Mouse (Mus musculus): Measurements from ENCODE around the gene Col12a1.
"Not testable (repeated sequence)": the region's sequence is repeated elsewhere in the genome, so short reads cannot be mapped to it uniquely, and the experiment has no call there.

The Col12a1 gene

DNA sequence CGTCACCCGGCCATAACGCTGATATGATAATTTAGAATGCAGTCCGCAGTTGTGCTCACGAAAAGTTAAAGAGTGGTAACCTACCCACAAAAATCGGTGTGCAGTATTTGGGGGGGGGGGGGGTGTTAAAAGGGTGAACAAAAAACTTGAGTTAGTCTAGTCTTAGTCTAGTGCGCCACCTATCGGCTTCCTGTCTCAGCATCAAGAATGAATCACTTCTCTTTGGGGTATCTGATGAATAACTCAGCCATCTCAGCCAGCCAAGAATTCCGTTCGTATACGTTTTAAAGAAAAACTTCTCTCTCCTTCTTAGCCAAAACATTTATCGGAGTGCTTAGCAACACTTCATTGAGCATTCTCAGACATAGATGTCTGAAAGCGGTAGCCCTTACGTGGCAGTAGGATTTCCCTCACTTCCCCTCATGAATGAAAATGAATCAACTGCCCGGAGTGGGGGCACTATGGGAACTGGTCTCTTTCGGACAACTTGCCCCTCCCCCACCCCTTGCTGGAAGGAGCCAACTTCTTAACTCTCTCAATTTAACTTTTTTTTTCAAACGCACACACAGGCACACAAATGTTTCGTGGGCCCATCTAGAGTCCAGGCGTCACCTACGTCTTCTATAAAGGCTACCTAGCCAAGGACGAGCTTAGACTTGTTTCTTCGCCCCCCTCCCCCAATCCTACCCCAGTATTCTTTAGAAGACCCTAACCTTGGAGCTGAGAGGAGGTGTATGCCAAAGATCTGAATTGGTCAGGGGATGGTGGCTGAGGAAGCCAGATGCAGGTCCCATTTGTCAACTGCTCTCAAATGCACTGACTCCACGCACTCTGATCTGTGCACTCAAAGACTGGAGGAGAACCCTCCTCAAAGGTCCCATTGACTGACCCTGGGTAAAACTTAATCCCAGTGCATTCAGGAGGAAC is 1.5 kb downstream of the Col12a1 start:
- POLR2A ChIA-PET: interaction anchor here in 1 of 4 experiments (0.6 kb wide), 1 partner anchor 1004 kb away, joined by 3 read pairs; no protein-coding TSS in a partner anchor
- CTCF ChIA-PET: interaction anchor here in 1 of 4 experiments (1.2 kb wide), 1 partner anchor 942 kb away, joined by 3 read pairs; no protein-coding TSS in a partner anchor

DNA sequence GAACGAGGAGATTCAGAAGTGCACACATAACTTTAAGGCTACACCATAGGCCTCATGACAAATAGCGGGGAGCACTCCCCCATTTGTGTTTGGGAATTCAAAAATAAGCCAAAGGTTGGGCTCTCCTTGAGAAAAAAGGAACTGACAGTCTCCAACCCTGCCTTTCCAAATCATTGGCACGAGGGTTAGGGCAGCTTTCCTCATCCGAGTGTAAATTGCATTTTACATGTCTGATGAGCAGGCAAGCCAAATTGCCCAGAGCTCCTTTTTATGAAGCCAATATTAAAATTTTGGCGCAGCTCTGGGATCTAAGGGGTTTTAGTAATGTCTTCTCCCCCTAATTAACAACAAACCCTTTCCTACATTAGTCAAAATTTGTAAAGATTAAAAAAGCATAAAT is 2.1 kb downstream of the Col12a1 start:
- POLR2A ChIA-PET: no interaction called here
- CTCF ChIA-PET: interaction anchor here in 1 of 4 experiments (1.2 kb wide), 1 partner anchor 942 kb away, joined by 3 read pairs; no protein-coding TSS in a partner anchor

DNA sequence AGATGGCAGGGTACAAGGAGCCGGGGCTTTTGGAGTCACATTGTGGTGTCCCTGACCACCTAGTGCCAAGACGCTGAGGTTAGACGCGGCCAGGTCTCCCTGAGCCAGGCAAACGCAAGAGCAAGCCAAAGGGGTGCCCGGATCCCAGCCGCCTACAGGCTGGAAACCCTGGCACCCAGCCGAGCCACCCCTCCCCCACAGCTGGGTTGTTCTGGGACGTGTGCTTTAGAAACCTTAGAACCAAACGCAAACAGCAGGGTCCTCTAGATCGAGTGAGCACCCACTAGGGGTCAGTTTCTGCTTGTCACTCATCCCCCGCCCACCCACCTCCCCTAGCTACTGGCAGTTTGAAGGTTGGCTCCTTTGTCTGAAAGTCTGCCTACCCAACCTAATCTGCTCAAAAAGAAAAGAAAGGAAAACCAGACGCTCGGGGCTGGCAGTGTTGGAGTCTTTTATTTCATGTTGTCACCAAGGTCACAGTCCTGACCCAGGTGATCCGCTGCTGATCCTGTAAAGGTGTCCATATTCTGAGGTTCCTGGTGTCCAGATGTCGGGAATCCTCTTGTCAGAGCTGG is 4.1 kb downstream of the Col12a1 start:
- ChIA-PET POLR2A (interaction anchor here in 1 of 4 experiments (0.6 kb wide), 1 partner anchor 685 kb away, joined by 4 read pairs; no protein-coding TSS in a partner anchor), CTCF (interaction anchor here in 2 of 4 experiments (0.6 to 0.9 kb wide), 3 partner anchors 9 to 940 kb away, joined by 3 to 6 read pairs (median 4); no protein-coding TSS in a partner anchor)

DNA sequence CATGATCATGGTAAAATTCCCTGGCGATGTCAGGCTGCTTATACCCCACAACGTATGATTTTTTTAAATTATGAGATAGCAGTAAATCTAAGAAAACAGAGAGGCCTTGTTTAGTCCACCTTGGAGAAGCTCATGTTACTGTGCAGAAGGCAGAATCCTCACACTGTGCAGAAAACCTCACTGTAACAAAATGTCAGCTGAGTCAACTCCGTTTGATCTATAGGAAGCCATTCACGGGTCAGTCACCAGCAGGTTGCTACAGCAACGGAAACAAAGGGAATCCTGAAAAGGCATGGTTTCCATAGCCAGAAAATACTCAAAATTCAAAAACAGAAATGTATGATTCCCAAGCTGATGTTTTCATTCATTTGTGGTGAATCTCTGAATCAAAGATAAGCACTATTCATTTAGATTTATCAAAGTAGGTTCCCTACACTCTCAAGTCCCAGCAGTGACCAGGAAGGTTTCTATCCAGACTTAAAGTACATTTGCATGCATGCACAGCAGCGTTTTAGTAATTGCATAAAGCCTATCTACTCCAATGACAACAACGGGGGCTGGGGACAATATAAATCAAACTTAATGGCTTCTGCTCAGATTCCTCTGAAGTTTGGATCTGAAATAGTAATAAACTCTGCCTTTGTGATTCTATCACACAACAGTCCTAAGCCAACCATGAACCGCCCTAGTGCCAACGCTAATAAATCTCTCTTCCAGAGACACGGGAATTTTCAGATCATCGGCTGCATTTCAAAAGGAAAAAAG is 28.7 kb downstream of the Col12a1 start:
- POLR2A ChIA-PET: no interaction called here
- CTCF ChIA-PET: interaction anchor here in 1 of 4 experiments (0.6 kb wide), 1 partner anchor 618 kb away, joined by 3 read pairs; no protein-coding TSS in a partner anchor

DNA sequence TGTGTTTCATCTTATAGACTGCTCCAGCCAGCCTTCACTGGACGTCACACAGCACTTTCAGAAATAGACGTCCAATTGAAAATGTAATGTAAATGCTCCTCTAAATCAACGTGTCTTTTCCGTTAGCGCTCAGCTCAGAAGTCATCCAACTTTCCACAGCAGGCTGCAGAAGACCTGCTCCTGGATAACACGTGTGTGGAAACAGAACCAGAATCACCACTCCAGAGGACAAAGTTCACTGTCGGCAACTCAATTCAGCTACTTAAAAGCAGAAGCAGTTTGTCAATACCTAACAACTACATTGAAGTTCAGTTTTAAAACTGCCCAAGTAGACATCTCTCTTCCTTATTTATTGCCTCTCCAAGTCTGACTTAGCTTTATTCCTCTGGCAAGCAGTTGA is 29.3 kb downstream of the Col12a1 start:
- ChIA-PET CTCF (no interaction called here), POLR2A (no interaction called here)

DNA sequence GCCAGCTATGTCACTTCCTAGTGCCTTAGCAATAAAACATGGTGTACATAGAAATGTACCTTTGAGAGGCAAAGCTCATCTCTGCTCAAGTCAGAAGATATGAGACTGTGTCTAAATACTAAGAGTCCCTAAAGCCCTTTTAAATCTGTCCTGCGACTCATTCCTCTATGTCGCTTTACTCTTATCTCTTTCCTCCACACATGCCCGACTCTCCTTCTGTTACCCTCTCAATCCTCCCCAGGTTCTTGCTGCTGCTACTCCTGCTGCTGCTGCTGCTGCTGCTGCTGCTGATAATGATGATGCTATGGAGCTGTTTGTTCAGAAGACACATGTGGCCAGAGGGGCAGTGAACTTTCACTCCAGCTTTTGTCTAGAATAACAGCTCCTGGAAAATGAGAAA is 31.4 kb downstream of the Col12a1 start:
- CTCF ChIA-PET: no interaction called here
- POLR2A ChIA-PET: no interaction called here

DNA sequence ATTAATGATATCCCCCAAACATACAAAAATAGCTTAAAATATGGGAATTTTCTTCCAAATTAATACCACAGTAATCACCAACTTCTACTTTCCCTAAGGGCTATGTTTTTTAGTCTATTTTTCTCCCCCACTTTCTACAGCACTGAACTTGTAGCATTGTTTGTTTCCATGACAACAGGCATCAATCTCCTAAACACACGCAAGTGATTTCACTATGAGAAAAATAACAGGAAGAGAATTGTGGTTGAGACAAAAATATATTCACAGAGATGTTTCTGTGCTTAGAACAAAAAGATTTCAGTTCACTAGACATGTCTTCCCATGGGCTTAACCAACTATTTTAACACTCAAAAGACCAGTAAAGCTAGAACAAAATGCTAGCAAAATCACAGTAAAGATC is 32.6 kb downstream of the Col12a1 start:
- ChIA-PET CTCF (no interaction called here), POLR2A (no interaction called here)

DNA sequence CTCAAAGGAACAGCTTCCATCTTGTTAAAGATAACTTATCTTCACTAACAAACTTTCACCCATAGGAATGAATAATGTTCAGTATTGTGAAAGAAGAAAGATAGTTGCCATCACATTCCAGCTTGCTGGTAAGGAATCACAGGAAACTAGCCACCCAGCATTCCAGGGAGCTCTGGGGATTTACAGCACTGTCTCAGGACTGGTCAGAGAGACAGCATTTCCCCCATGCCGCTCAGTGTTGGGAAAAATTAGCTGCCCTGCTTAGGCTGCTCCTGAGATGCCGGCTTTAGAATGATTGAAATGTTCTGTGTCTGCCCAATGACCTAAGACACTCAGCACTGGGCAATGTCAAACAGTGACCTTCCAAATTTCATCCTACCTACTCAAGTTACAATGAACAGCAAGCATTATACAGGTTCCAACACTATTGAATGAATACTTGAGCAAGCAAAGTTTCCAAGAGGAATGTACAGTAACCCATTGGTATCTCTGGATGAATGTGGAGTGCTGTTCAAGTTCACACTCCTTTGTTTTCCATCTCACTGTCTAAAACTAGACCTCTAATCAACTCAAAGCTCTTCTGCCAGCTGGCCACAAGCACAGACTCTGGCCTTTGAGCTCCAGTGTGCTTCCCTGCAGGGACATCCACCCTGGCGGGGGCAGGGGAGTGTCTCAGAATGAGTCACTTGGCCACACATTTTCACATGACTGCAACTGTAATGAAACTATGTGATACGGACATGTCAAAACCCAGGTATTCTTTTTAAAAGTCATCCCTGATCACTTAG is 38.0 kb downstream of the Col12a1 start:
- ChIA-PET CTCF (no interaction called here), POLR2A (no interaction called here)

DNA sequence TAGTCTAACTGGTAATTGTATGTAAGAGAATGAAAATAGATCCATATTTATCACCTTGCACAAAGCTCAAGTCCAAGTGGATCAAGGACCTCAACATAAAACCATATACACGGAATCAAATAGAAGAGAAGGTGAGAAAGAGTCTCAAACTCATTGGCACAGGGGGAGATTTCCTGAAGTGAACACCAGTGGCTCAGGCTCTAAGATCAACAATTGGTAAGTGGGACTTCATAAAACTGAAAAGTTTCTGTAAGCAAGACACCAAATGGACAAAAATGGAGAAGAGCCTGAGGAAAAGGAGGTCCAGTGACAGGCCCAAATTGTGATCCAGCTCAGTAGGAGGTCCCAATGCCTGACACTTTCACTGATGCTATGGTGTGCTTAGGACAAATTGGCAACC is 49.8 kb downstream of the Col12a1 start:
- CTCF ChIA-PET, POLR2A ChIA-PET: not testable (repeated sequence)

DNA sequence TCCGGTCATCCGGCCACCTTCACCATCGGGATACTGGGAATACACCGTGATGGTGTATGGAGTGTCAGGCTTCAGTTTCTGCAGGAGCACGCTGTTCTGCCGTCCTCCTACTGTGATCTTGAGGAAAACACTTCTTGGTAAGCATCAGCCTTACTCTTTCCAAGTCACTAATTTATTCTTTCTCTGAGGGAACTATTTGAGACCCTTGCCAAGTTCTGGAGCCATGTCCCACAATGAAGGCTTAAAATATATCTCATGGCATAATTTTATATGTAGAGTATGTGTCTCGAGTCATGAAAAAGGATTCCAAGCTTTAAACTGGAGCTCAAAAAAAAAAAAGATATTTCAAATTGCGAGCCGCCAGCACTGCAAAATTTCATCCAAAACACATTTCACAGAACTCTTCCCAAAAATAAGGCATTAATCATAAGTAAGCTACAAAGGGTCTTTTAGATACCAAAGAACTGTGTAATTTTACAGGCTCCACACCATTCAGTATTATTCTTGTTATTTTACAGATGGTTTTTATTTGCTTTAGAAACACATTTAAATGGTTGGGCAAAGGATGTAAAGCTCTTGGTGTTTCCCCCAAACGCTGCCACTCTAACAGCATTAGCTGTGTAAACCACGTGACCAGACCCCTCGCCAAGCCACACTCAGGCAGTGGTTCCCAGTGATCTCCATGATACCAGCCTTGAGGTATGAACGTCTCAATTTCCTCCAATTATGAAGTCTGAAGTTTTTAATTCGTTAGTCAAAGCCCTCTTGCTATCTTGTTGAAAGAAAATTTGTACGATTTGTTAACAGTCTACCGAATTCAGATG is 65.1 kb downstream of the Col12a1 start:
- CTCF ChIA-PET: no interaction called here

DNA sequence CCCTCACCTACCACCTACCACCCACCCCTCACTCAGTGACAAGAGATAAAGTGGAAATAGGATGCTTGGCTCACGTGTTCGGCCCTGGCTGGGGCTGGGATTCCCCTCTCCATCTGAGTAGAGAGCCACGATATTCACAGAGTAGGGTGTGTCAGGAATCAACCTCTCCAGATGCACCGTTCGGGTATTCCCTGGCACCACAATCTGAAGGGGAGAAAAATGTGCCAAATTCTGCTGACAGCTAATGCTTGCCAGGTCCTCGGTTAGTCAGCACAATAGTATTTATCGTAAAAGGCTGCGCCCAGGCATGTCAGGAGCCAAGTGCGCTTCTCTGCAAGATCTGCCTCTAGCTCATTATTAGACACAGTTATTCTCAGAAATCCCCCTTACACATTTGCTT is 70.0 kb downstream of the Col12a1 start:
- ChIA-PET CTCF (no interaction called here), POLR2A (no interaction called here)

More for the DNA sequence above, 65.1 kb downstream of the Col12a1 start:
- POLR2A ChIA-PET: no interaction called here

DNA sequence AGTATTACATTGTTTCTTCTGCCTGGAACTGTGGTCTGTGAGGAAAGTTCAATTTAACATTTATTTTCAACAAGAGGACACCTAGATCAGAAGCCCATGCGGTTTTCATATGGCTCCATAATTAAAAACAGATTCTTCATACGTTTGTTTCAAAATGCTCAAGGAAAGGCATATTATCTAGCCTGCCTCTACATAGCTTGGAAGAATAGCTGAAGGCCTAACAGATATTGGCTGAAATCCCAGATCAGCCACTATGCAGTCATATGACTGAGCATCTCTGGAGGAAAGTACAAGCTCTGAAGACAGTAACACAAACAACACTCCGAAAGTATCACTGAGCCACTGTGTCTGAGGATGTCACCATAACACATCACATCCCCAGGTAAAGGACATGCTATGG is 72.9 kb downstream of the Col12a1 start:
- POLR2A ChIA-PET: no interaction called here
- CTCF ChIA-PET: no interaction called here

DNA sequence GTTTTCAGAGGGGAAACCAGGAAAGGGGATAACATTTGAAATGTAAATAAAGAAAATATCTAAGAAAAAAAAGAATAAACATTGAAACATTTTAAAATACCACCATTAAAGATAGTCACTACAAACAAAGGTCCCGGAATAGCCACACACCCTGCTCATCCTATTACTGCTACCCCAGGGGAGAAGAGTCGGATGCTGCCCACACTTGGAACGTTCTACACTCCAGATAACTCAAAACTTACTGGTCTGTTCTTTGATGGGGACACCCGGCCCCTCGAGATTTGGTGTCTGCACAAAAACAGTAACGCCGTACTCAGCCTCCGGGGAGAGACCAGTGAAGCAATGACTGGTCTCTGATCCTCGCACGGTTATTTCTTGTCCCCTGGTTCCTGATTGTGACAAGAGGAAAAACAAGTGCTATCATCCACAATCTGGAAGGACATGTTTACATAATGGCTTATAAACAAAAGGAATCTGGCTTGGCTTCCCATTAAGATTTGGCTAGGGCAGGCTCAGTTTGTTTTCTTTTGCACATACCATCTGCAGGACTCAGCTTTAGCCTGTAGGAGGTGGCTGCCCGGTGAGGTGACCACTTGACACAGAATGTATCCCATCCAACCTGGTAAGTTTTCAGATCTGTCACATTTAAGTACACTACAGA is 79.1 kb downstream of the Col12a1 start:
- CTCF ChIA-PET: no interaction called here
- POLR2A ChIA-PET: no interaction called here

DNA sequence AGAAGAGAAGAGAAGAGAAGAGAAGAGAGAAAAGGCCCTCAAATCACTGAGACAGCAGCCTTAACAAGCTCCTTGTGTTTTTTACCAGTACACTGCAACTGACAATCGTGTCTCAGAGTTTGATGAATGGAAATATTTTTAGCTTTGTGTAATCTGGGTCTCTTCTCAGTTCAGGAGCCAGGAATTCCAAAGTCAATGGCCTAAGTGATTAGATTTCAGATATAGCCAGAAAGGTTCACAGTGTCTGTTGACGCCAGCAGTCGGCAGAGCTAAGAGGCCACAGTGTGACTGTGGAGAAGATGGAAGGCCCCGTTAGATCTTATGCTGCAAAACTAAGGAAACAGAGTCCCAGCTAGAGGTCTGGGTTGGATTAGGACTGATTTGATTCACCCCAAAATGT is 80.8 kb downstream of the Col12a1 start:
- CTCF ChIA-PET: no interaction called here
- POLR2A ChIA-PET: interaction anchor here in 1 of 4 experiments (0.6 kb wide), 1 partner anchor 154 kb away, joined by 3 read pairs; no protein-coding TSS in a partner anchor

DNA sequence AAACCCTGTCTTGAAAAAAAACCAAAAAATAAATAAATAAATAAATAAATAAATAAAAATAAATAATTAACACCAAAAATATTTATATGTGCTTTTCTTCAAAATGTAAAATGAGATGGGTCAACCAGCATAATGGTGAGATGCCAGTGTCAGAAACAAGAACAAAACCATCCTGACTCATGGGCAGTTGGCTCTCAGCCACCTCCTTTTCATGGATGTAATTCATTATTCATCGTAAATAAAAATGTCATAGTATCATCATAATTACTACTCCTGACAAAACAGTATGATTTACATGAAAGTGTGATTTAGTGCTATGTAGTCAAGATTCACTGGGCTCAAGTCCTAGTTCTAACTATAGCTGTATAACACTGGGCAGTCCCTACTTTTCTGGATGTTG is 84.6 kb downstream of the Col12a1 start:
- ChIA-PET POLR2A (no interaction called here), CTCF (no interaction called here)

DNA sequence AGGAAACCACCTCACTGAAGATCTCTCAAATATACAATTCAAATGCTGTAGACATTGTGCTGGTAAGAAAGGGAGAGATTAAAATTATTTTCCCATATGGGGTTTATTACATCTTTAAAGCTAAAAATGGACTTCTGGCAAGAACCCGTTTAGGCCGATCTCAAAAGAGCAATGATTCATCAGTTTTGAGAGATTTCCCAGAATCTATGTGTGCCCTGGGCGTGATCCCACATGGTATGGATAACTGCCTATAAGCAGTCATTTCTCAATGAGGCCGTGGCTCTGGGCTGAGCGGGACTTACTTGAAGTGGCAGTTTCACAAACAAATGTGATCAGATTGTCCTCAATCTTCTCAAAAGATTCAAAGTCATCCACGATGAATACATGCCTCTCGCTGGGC is 87.4 kb downstream of the Col12a1 start:
- ChIA-PET CTCF (no interaction called here), POLR2A (no interaction called here)

DNA sequence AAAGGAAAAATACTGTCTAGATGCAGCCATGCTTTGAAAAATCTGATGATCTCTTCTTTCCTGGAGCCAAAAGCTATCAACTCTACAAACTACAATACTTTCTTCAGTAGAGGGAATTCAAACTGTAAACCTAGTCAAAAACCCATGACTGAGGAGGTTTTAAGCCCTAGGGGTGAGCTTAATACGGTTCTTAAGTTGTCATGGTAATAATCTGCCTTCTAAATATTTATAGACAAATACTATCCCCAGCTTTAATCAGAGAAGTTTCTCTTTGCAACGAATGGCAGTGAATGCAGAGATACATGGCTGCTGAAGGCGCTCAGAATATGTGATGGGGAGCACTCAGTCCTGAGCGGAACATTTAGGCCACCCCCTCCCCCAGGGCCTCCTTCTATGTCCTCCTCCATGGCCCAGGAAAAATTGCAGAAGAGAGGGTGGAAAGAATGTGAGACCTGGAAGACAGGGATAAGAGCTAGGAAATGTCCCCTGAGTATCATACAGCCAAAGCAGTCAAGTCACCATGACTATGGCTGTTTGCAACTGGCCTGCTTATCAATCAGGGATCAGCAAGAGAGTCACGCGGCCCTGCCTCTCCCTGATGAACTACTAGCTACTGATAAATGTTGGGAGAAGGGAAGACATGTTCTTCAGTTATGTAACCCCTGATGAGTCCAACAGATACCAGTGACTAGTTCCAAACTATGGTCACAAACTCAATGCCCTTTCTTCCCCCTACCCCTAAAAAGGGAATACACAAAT is 99.6 kb downstream of the Col12a1 start:
- ChIA-PET CTCF (no interaction called here), POLR2A (interaction anchor here in 1 of 4 experiments (0.6 kb wide), 1 partner anchor 102 kb away, joined by 4 read pairs; no protein-coding TSS in a partner anchor)
